Comparison of ENCODE assay signal across 9 mouse cellular contexts in genomic region chr11:44622023-44622731, GRCm38 (mm10). TPM values are rescaled to one million over a fixed set of nuclear protein-coding genes. Genes with fewer than 3 reads are reported as not detected.
A peak's percentile ranks its signal among the peaks of the same experiment; 100 is the strongest.
DNase-seq lines count a peak whose midpoint lies in the region; ATAC-seq and TF ChIP-seq lines count a peak whose summit lies in the region.
"Had no signal": no experiment of that assay in that cellular context is flagged by ENCODE, and none has a peak within 500 bp of the region (broad histone marks: within the 10 kb centered on the region; RNA-seq: fewer than 3 reads in every experiment).

No protein-coding gene starts in this region.

- 22% methylated on average over 11 of the region's 11 CpGs for WGBS in midbrain, embryonic 13.5 days
- 51% methylated on average over 11 of the region's 11 CpGs for WGBS in stomach, postnatal 0 days
- 39% methylated on average over 11 of the region's 11 CpGs for WGBS in intestine, embryonic 15.5 days

- peak overlapping the region; percentile 79 for H3K4me2 ChIP-seq in midbrain, embryonic 13.5 days (replicated peaks)
- H3K4me2 ChIP-seq in stomach, postnatal 0 days (replicated peaks; ENCODE audit: low read depth) = no peak overlapping the region
- no peak overlapping the region for H3K4me2 ChIP-seq in intestine, embryonic 15.5 days (replicated peaks)

- peak overlapping the region; percentile 71 for H3K4me3 ChIP-seq in midbrain, embryonic 13.5 days (replicated peaks)
- H3K4me3 ChIP-seq in stomach, postnatal 0 days (ENCODE audit: low read depth, low read length) = no peak overlapping the region
- H3K4me3 ChIP-seq in intestine, embryonic 15.5 days (replicated peaks) = no peak overlapping the region

- no peak for TF ChIP-seq EP300 in stomach, postnatal 0 days (optimal IDR thresholded peaks at IDR 0.05)

- H3K36me3 ChIP-seq in midbrain, embryonic 13.5 days = no peaks in the 10 kb centered on the region
- H3K36me3 ChIP-seq in stomach, postnatal 0 days (ENCODE audit: control insufficient read depth, insufficient read depth, low read length) = no peaks in the 10 kb centered on the region
- no peaks in the 10 kb centered on the region for H3K36me3 ChIP-seq in intestine, embryonic 15.5 days

- H3K27ac ChIP-seq in midbrain, embryonic 13.5 days = 0 out of 2 replicates have a peak overlapping the region, but pooled peaks have one; percentile 30
- no peak overlapping the region for H3K27ac ChIP-seq in stomach, postnatal 0 days (replicated peaks)
- H3K27ac ChIP-seq in intestine, embryonic 15.5 days = no peak overlapping the region

- peaks cover 47% of the 10 kb centered on the region for H3K4me1 ChIP-seq in midbrain, embryonic 13.5 days (replicated peaks)
- H3K4me1 ChIP-seq in stomach, postnatal 0 days (replicated peaks; ENCODE audit: control insufficient read depth, insufficient read depth) = no peaks in the 10 kb centered on the region
- H3K4me1 ChIP-seq in intestine, embryonic 15.5 days (replicated peaks) = peaks cover 6% of the 10 kb centered on the region; the same call in 1 of the 2 replicates

- DNase-seq in kidney, adult 18-20 months = peak; percentile 39
- DNase-seq in kidney, adult 11 months = no peak
- DNase-seq in embryo, embryonic 9.5 days (ENCODE audit: extremely low spot score) = peak; percentile 30
- DNase-seq in heart, postnatal 36 days = peak; percentile 64 to 66
- no peak for DNase-seq in natural killer cell, adult 2 months (ENCODE audit: low spot score in 2 of 2)
- no peak for DNase-seq in stomach, postnatal 0 days (ENCODE audit: low spot score)

- ATAC-seq in midbrain, embryonic 13.5 days = no peak
- ATAC-seq in stomach, postnatal 0 days (ENCODE audit: low FRiP score, low TSS enrichment) = no peak
- no peak for ATAC-seq in intestine, embryonic 15.5 days
- ATAC-seq: Patski had no signal

- peaks cover 38% of the 10 kb centered on the region for H3K27me3 ChIP-seq in midbrain, embryonic 13.5 days
- peaks cover 7% of the 10 kb centered on the region for H3K27me3 ChIP-seq in stomach, postnatal 0 days (ENCODE audit: control insufficient read depth, insufficient read depth, low read length)
- H3K27me3 ChIP-seq in intestine, embryonic 15.5 days (replicated peaks) = peaks cover 38% of the 10 kb centered on the region
- H3K27me3 ChIP-seq: Patski had no signal

- H3K9me3 ChIP-seq in midbrain, embryonic 13.5 days = no peaks in the 10 kb centered on the region
- no peaks in the 10 kb centered on the region for H3K9me3 ChIP-seq in stomach, postnatal 0 days (ENCODE audit: control insufficient read depth, low read length)
- H3K9me3 ChIP-seq in intestine, embryonic 15.5 days = no peaks in the 10 kb centered on the region

- intact Hi-C loops in heart, postnatal 36 days (cut with DNase I) = loop anchor here (5.0 kb wide), 1 partner anchor 45 kb away; no protein-coding TSS in a partner anchor

- TF ChIP-seq CTCF in stomach, postnatal 0 days (IDR thresholded peaks at IDR 0.05; ENCODE audit: low read depth) = no peak

- H3K9ac ChIP-seq in midbrain, embryonic 13.5 days (replicated peaks) = peak overlapping the region; percentile 93; the same call in 1 of the 2 replicates
- H3K9ac ChIP-seq in stomach, postnatal 0 days (ENCODE audit: low read length) = no peak overlapping the region
- H3K9ac ChIP-seq in intestine, embryonic 15.5 days = no peak overlapping the region

RNA-seq across cellular contexts. Expression of gene Ebf1, which starts 5.1 kb away (rescaled TPM):
- 10 to 100 TPM; 13.4 to 14.4 TPM for total RNA-seq in heart, postnatal 36 days (2021)
- polyA plus RNA-seq in midbrain, embryonic 13.5 days (2015; fragmentation: Nextera tagmentation; extraction: Ambion mirVana) = 93.8 and 94.0 TPM in 2 replicates
- polyA plus RNA-seq in stomach, postnatal 0 days (2015; fragmentation: Nextera tagmentation; extraction: Ambion mirVana) = 3.6 and 3.7 TPM in 2 replicates
- 9.5 and 12.1 TPM in 2 replicates for polyA plus RNA-seq in intestine, embryonic 15.5 days (2015; fragmentation: Nextera tagmentation; extraction: Ambion mirVana)

Comparison
In these comparisons a context has a peak if more than half of its experiments do, and no peak if none do; other contexts are left out.
1. DNase-seq: peak in kidney, adult 18-20 months (single experiment), embryo, embryonic 9.5 days (single experiment) and heart, postnatal 36 days (2 of 2); none in kidney, adult 11 months (single experiment), natural killer cell, adult 2 months (0 of 2) and stomach, postnatal 0 days (single experiment).